Mouse (Mus musculus): ENCODE results near the gene Prph. TPM values are rescaled to one million over a fixed set of nuclear protein-coding genes. Genes with fewer than 3 reads are reported as not detected.

The Prph gene
- polyA plus RNA-seq (2012; rRNA removed) = 14.0 and 47.0 TPM in 2 replicates

DNA sequence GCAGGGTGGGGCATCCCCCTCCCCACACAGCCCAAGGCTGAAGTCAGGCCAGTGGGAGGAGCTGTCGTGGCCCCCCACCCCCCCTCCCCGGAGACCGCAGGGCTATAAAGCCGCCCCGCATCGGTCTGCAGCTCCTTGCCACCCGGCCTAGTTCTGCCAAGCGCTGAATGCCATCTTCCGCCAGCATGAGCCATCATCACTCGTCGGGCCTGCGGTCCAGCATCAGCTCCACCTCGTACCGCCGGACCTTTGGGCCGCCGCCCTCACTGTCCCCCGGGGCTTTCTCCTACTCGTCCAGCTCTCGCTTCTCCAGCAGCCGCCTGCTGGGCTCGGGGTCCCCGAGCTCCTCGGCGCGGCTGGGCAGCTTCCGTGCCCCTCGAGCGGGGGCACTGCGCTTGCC is at the start of gene Prph:
Gene Prph, plus strand, starts transcription at position 135 of the 400 bp plus-strand sequence.
- TF ChIP-seq CTCF (IDR thresholded peaks at IDR 0.05; ENCODE audit: borderline replicate concordance, extremely low read depth, insufficient read depth, insufficient read length) (no peak), POLR2A (IDR thresholded peaks at IDR 0.05; ENCODE audit: borderline replicate concordance, extremely low read depth, insufficient read depth, insufficient read length, poor library complexity, severe bottlenecking) (no peak)
- DNase-seq (ENCODE audit: low read depth) = no peak

- no peak for TF ChIP-seq POLR2A (IDR thresholded peaks at IDR 0.05; ENCODE audit: borderline replicate concordance, extremely low read depth, insufficient read depth, insufficient read length, poor library complexity, severe bottlenecking)
- TF ChIP-seq CTCF (IDR thresholded peaks at IDR 0.05; ENCODE audit: borderline replicate concordance, extremely low read depth, insufficient read depth, insufficient read length) = no peak
- DNase-seq (ENCODE audit: low read depth) = no peak
Observed at GRCm38 (mm10) chr15:99008801-99009241, 46.2 kb upstream of the Prph start.

DNA sequence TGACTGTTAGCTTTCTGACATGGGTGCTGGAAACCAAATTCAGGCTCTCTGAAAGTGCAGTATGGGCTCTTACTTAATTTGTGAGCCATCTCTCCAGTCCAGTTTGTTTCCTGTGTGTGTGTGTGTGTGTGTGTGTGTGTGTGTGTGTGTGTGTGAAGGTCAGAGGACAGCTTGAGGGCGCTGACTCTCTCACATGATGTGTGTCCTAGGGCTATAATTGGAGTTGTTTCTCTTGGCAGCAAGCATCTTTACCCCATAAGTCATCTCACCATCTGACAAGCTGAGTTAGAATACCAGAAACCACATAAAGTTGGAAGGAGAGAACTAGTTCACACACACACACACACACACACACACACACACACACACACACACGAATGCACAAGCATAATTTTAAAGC is 44.1 kb upstream of the Prph start:
- DNase-seq (ENCODE audit: low read depth) = no peak
- no peak for TF ChIP-seq POLR2A (IDR thresholded peaks at IDR 0.05; ENCODE audit: borderline replicate concordance, extremely low read depth, insufficient read depth, insufficient read length, poor library complexity, severe bottlenecking)
- no peak for TF ChIP-seq CTCF (IDR thresholded peaks at IDR 0.05; ENCODE audit: borderline replicate concordance, extremely low read depth, insufficient read depth, insufficient read length)

GRCm38 (mm10) chr15:99011946-99012345 is 43.0 kb upstream of the Prph start:
- TF ChIP-seq POLR2A (IDR thresholded peaks at IDR 0.05; ENCODE audit: borderline replicate concordance, extremely low read depth, insufficient read depth, insufficient read length, poor library complexity, severe bottlenecking) (no peak), CTCF (IDR thresholded peaks at IDR 0.05; ENCODE audit: borderline replicate concordance, extremely low read depth, insufficient read depth, insufficient read length) (no peak)
- DNase-seq (ENCODE audit: low read depth) = no peak

GRCm38 (mm10) chr15:99014496-99015030 is 40.4 kb upstream of the Prph start:
- DNase-seq (ENCODE audit: low read depth) = no peak
- TF ChIP-seq CTCF (IDR thresholded peaks at IDR 0.05; ENCODE audit: borderline replicate concordance, extremely low read depth, insufficient read depth, insufficient read length) (no peak), POLR2A (IDR thresholded peaks at IDR 0.05; ENCODE audit: borderline replicate concordance, extremely low read depth, insufficient read depth, insufficient read length, poor library complexity, severe bottlenecking) (no peak)

GRCm38 (mm10) chr15:99017355-99017761 is 37.6 kb upstream of the Prph start:
- DNase-seq (ENCODE audit: low read depth) = no peak
- no peak for TF ChIP-seq POLR2A (IDR thresholded peaks at IDR 0.05; ENCODE audit: borderline replicate concordance, extremely low read depth, insufficient read depth, insufficient read length, poor library complexity, severe bottlenecking)

DNA sequence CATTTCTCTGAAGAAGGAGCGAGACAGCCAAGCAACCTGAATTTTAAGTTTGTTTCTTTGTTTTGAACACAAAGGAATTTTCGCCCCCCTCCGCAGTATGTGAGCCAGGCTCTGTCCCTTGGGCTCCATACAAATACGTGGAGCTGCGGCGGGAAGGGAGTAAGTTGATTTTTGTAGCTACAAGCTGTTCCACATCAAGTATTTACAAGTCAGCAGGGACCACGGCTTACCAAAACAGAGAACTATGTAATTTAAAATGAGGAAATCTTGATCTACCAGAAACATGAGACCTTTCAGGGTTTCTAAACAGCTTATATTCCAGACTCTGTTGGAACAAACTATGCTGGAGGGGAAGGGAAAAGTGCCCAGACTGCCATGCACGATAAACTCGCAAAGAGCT is 37.0 kb upstream of the Prph start:
- TF ChIP-seq CTCF (IDR thresholded peaks at IDR 0.05; ENCODE audit: borderline replicate concordance, extremely low read depth, insufficient read depth, insufficient read length) (no peak), POLR2A (IDR thresholded peaks at IDR 0.05; ENCODE audit: borderline replicate concordance, extremely low read depth, insufficient read depth, insufficient read length, poor library complexity, severe bottlenecking) (no peak)
- DNase-seq (ENCODE audit: low read depth) = peak; percentile 57

DNA sequence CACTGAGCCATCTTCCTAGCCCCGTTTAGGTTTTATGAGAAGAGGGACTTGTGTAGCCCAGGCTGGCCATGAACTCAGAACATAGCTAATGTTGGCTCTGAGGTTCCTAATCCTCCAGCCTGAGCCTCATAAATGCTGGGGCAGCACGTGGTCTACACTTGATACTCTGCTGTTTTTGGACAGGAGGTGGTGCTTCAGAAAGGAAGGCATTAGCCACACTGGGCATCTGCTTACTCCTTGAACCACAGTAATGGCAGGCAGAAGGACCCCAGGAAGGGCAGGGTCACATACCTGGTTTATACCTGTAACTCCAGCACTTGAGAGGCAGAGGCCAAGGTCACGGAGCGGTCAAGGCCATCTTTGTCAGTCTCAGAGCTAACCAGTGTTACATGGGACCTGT is 36.3 kb upstream of the Prph start:
- no peak for DNase-seq (ENCODE audit: low read depth)
- TF ChIP-seq CTCF (IDR thresholded peaks at IDR 0.05; ENCODE audit: borderline replicate concordance, extremely low read depth, insufficient read depth, insufficient read length) (no peak), POLR2A (IDR thresholded peaks at IDR 0.05; ENCODE audit: borderline replicate concordance, extremely low read depth, insufficient read depth, insufficient read length, poor library complexity, severe bottlenecking) (no peak)

DNA sequence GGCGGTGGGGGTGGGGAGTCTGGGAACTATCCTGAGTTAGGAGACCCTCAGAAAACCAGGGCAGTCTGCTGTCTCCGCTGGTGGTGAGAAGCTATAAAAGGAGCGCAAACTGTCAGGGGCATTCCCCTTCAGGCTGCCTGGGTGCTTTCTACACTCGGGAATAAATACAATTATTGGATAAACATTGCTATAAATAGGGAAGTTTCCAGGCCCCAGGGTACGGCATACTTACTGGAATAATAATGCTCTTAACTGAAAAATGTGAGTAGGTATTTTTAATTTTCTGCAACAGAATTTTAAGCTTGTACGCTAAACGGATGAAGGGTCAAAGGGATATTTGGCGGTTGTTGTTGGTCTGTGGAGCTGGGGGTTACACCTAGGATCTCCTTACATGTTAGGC is 35.5 kb upstream of the Prph start:
- TF ChIP-seq POLR2A (IDR thresholded peaks at IDR 0.05; ENCODE audit: borderline replicate concordance, extremely low read depth, insufficient read depth, insufficient read length, poor library complexity, severe bottlenecking) (no peak), CTCF (IDR thresholded peaks at IDR 0.05; ENCODE audit: borderline replicate concordance, extremely low read depth, insufficient read depth, insufficient read length) (no peak)
- no peak for DNase-seq (ENCODE audit: low read depth)

- no peak for TF ChIP-seq POLR2A (IDR thresholded peaks at IDR 0.05; ENCODE audit: borderline replicate concordance, extremely low read depth, insufficient read depth, insufficient read length, poor library complexity, severe bottlenecking)
- no peak for TF ChIP-seq CTCF (IDR thresholded peaks at IDR 0.05; ENCODE audit: borderline replicate concordance, extremely low read depth, insufficient read depth, insufficient read length)
- DNase-seq (ENCODE audit: low read depth) = no peak
Observed at GRCm38 (mm10) chr15:99020171-99020570, 34.8 kb upstream of the Prph start.

DNA sequence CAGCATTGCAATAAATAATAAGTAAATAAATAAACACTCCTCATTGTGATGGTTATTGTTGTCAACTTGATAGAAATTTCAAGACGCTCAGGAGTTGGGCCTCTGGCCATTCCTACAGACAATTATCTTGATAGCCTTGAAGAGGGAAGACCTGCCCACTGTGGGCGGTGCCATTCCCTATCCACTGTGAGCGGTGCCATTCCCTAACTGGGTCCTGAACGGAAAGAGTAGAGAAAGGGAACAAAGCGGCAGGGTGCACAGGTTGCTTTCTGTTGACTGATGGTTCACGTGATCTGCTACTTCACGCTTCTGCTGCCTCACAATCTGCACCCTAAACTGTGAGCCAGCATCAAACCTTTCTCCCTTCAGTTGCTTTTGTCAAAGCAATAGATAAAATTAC is 33.7 kb upstream of the Prph start:
- DNase-seq (ENCODE audit: low read depth) = no peak
- TF ChIP-seq CTCF (IDR thresholded peaks at IDR 0.05; ENCODE audit: borderline replicate concordance, extremely low read depth, insufficient read depth, insufficient read length) (no peak), POLR2A (IDR thresholded peaks at IDR 0.05; ENCODE audit: borderline replicate concordance, extremely low read depth, insufficient read depth, insufficient read length, poor library complexity, severe bottlenecking) (no peak)

DNA sequence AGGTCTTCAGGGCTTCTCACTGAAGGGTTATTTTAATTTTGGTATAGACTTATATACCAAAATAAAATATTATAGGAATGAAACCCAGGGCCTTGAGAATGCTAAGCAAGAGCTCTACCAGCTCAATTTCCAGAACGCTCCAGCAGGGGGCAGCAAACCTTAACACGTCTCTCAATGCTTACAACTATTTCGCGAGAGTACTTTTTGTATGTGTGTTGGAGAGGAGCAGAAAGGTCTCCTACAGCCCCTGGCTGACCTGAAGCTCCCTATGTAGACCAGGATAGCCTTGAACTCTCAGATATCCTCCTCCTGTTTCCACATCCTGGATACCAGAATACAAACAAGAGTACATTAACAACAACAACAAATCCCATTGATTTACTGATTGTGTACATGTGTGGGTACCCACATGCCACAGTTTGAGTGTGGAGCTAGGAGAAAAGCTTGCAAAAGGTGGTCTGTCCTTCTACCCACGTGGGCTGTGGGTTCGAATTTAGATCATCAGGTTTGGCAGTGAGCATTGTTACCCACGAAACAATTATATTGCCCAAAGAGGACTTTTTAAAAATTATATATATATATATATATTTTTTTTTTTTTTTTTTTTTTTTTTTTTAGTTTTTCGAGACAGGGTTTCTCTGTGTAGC is 30.2 kb upstream of the Prph start:
- DNase-seq (ENCODE audit: low read depth) = peak; percentile 90
- peak; percentile 82; the same call in 1 of the 2 replicates for TF ChIP-seq CTCF (IDR thresholded peaks at IDR 0.05; ENCODE audit: borderline replicate concordance, extremely low read depth, insufficient read depth, insufficient read length)
- no peak for TF ChIP-seq POLR2A (IDR thresholded peaks at IDR 0.05; ENCODE audit: borderline replicate concordance, extremely low read depth, insufficient read depth, insufficient read length, poor library complexity, severe bottlenecking)

All from brain, embryonic 14.5 days (tissue).